Mouse (Mus musculus): Measurements from ENCODE around the gene Lrp4. TPM values are rescaled to one million over a fixed set of nuclear protein-coding genes. Genes with fewer than 3 reads are reported as not detected.
A peak's percentile ranks its signal among the peaks of the same experiment; 100 is the strongest.

The Lrp4 gene
- polyA plus RNA-seq (2014; fragmentation: Nextera tagmentation; extraction: Ambion mirVana): 7.6 TPM in 2 replicates

GRCm38 (mm10) chr2:91457259-91457655 lies at the start of gene Lrp4:
Lrp4 (plus strand) TSS chr2:91457511.
- Histone ChIP-seq H3K9me3 (ENCODE audit: low read depth, low read length) (no peaks in the 10 kb centered on the region), H3K4me2 (peak within 1 kb of the TSS; percentile 88), H3K36me3 (ENCODE audit: insufficient read depth) (no peaks in the 10 kb centered on the region), H3K4me1 (ENCODE audit: insufficient read depth) (peaks cover 23% of the 10 kb centered on the region), H3K27me3 (ENCODE audit: insufficient read depth, low read length) (no peaks in the 10 kb centered on the region), H3K4me3 (ENCODE audit: low read depth, low read length) (peak within 1 kb of the TSS; percentile 80), H3K27ac (ENCODE audit: low read depth) (peak within 1 kb of the TSS; percentile 97), H3K9ac (peak within 1 kb of the TSS; percentile 84)
- peak; percentile 83 for DNase-seq
- peak; percentile 74 for ATAC-seq (ENCODE audit: insufficient read depth)
- WGBS: 0% methylated on average over 22 of the region's 36 CpGs
- no peak for TF ChIP-seq CTCF (IDR thresholded peaks at IDR 0.05; ENCODE audit: low read depth)

DNA sequence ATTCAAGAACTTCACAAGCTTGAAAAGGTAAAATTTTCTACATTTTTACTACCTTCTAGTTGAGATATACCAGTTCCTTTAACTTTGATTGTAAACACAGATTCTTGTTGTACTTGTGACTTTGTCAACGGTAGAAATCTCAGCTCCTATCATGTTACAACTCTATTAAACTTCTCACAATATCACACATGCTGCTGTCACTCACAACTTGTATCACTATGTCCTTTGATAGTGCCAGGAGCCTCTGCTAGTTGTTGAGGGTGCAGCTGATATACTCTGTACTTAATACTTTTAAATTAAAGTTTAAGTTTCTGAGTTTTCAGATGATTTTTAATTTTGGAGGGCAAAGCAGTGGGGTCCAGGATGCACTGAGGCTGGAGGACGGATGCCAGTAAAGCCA lies 49.3 kb upstream of the Lrp4 start:
- H3K9me3 ChIP-seq (ENCODE audit: low read depth, low read length): no peaks in the 10 kb centered on the region
- no peaks in the 10 kb centered on the region for H3K36me3 ChIP-seq (ENCODE audit: insufficient read depth)
- H3K4me1 ChIP-seq (ENCODE audit: insufficient read depth): no peaks in the 10 kb centered on the region
- no peak overlapping the region for H3K4me2 ChIP-seq
- DNase-seq (no peak), ATAC-seq (ENCODE audit: insufficient read depth) (no peak)
- H3K4me3 ChIP-seq (ENCODE audit: low read depth, low read length): no peak overlapping the region
- no peak overlapping the region for H3K27ac ChIP-seq (ENCODE audit: low read depth)
- WGBS: 73% methylated on average over 2 of the region's 2 CpGs
- no peak for TF ChIP-seq CTCF (IDR thresholded peaks at IDR 0.05; ENCODE audit: low read depth)
- no peaks in the 10 kb centered on the region for H3K27me3 ChIP-seq (ENCODE audit: insufficient read depth, low read length)
- H3K9ac ChIP-seq: no peak overlapping the region

DNA sequence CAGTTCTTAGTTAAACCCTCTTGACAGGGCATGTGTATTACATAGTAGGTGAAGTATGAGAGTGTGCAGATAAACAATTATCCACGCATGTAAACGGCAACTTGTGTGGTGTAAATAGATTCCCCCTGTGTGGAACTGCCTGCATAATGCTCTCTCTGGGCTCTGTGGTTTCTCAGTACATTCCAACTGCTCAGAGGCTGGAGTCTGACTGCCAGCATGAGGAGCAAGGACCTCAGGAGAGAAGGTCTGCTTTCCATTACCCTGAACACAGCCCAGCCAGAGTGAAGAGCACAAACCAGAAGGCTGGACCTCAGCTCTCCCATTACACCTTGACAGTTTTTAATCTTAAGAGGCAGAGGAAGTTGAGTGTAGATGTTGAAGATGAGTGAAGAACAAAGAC lies 45.8 kb upstream of the Lrp4 start:
- Histone ChIP-seq H3K4me1 (ENCODE audit: insufficient read depth) (no peaks in the 10 kb centered on the region), H3K9ac (no peak overlapping the region), H3K4me3 (ENCODE audit: low read depth, low read length) (no peak overlapping the region), H3K27ac (ENCODE audit: low read depth) (no peak overlapping the region), H3K36me3 (ENCODE audit: insufficient read depth) (no peaks in the 10 kb centered on the region), H3K27me3 (ENCODE audit: insufficient read depth, low read length) (no peaks in the 10 kb centered on the region), H3K9me3 (ENCODE audit: low read depth, low read length) (no peaks in the 10 kb centered on the region), H3K4me2 (no peak overlapping the region)
- DNase-seq (no peak), ATAC-seq (ENCODE audit: insufficient read depth) (no peak)
- 67% methylated on average over 2 of the region's 2 CpGs for WGBS
- no peak for TF ChIP-seq CTCF (IDR thresholded peaks at IDR 0.05; ENCODE audit: low read depth)

DNA sequence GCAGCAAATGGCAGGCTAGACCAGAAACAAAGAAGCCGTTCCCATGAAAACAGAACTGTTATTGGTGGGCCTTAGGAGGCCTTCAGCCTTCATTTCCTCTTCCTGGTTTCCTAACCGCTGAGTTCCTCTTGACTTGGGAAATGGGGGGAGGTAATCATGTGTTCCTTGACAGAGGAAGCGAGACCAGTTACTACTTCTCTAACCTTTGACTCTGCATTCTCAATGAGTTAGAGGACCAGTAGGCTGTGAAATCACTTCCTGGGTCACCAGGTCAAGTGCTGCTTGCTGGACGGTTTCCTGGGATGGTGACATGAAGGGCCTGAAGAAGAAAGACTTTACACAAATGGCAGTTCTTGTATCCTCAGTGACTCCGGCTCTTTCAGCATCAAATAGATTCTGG lies 45.0 kb upstream of the Lrp4 start:
- TF ChIP-seq CTCF (IDR thresholded peaks at IDR 0.05; ENCODE audit: low read depth): no peak

GRCm38 (mm10) chr2:91413811-91414210 lies 43.5 kb upstream of the Lrp4 start:
- whole genome bisulfite sequencing: 81% methylated on average over 1 of the region's 1 CpGs

More for the DNA sequence above, 45.0 kb upstream of the Lrp4 start:
- DNase-seq (peak; percentile 49), ATAC-seq (ENCODE audit: insufficient read depth) (no peak)
- Histone ChIP-seq H3K27ac (ENCODE audit: low read depth) (no peak overlapping the region), H3K4me1 (ENCODE audit: insufficient read depth) (no peaks in the 10 kb centered on the region), H3K4me2 (no peak overlapping the region), H3K36me3 (ENCODE audit: insufficient read depth) (no peaks in the 10 kb centered on the region), H3K9ac (no peak overlapping the region), H3K27me3 (ENCODE audit: insufficient read depth, low read length) (no peaks in the 10 kb centered on the region), H3K4me3 (ENCODE audit: low read depth, low read length) (no peak overlapping the region), H3K9me3 (ENCODE audit: low read depth, low read length) (no peaks in the 10 kb centered on the region)
- 37% methylated on average over 5 of the region's 5 CpGs for WGBS

DNA sequence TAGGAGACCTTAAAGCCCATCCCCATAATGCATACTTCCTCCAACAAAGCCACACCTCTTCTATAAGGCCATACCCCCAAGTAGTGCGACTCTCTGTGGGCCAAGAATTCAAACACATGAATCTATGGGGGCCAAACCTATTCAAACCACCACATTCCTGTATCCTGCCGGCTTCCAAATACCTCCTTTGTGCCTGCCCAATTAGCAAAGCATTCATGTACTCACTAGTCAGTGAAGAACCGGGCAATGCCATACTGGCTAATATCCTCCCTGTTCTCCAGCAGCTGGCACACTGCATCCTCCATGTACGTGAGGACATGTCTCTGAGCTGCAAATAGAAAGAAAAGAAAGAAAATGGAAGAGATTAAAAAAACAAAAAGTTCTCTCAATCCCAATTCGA lies 35.7 kb upstream of the Lrp4 start:
- H3K27ac ChIP-seq (ENCODE audit: low read depth): no peak overlapping the region
- TF ChIP-seq CTCF (IDR thresholded peaks at IDR 0.05; ENCODE audit: low read depth): no peak
- no peak for DNase-seq
- H3K9me3 ChIP-seq (ENCODE audit: low read depth, low read length): no peaks in the 10 kb centered on the region
- no peak overlapping the region for H3K4me3 ChIP-seq (ENCODE audit: low read depth, low read length)
- no peaks in the 10 kb centered on the region for H3K4me1 ChIP-seq (ENCODE audit: insufficient read depth)
- no peak overlapping the region for H3K9ac ChIP-seq
- H3K27me3 ChIP-seq (ENCODE audit: insufficient read depth, low read length): no peaks in the 10 kb centered on the region
- ATAC-seq (ENCODE audit: insufficient read depth): no peak
- WGBS: 87% methylated on average over 5 of the region's 5 CpGs
- H3K36me3 ChIP-seq (ENCODE audit: insufficient read depth): no peaks in the 10 kb centered on the region
- H3K4me2 ChIP-seq: no peak overlapping the region

More at GRCm38 (mm10) chr2:91413811-91414210, 43.5 kb upstream of the Lrp4 start:
- no peaks in the 10 kb centered on the region for H3K27me3 ChIP-seq (ENCODE audit: insufficient read depth, low read length)
- DNase-seq (no peak), ATAC-seq (ENCODE audit: insufficient read depth) (no peak)
- no peak overlapping the region for H3K4me2 ChIP-seq
- H3K4me1 ChIP-seq (ENCODE audit: insufficient read depth): no peaks in the 10 kb centered on the region
- no peak overlapping the region for H3K27ac ChIP-seq (ENCODE audit: low read depth)
- H3K4me3 ChIP-seq (ENCODE audit: low read depth, low read length): no peak overlapping the region
- no peak overlapping the region for H3K9ac ChIP-seq
- TF ChIP-seq CTCF (IDR thresholded peaks at IDR 0.05; ENCODE audit: low read depth): no peak
- H3K36me3 ChIP-seq (ENCODE audit: insufficient read depth): no peaks in the 10 kb centered on the region
- H3K9me3 ChIP-seq (ENCODE audit: low read depth, low read length): no peaks in the 10 kb centered on the region

DNA sequence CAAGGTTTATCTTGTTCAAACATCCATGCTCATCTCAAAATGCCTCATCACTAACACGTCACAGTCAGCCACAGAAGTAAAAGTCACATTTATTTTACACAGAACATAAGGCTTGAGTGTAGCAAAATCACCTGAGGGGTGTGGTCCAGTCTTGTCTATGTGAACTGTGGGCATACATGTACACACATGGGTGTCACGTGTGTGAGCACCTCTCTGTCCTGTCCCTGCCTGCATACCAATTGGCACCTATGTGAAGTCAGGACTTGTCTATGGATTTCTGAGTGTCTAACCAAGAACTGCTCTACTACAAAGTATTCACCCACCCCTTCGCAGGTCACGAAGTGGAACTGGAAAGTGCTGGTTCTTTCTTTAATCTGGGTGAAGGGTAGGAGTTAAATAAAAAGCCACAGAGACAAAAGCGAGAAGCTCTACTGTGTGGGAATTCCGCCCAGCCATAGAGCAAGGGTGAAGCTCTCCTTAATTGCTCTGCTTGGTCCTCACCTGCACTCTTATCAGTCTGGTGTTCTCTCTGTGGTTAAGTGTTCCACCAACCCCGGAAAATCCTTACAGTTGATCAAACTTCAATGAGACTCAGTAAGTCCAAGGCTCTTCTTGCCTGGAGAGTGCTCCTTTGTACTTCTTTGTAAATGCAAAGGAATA lies 33.1 kb upstream of the Lrp4 start:
- ATAC-seq (ENCODE audit: insufficient read depth): no peak
- Histone ChIP-seq H3K9me3 (ENCODE audit: low read depth, low read length) (no peaks in the 10 kb centered on the region), H3K36me3 (ENCODE audit: insufficient read depth) (no peaks in the 10 kb centered on the region), H3K27me3 (ENCODE audit: insufficient read depth, low read length) (no peaks in the 10 kb centered on the region), H3K4me2 (no peak overlapping the region), H3K4me3 (ENCODE audit: low read depth, low read length) (no peak overlapping the region), H3K4me1 (ENCODE audit: insufficient read depth) (no peaks in the 10 kb centered on the region), H3K27ac (ENCODE audit: low read depth) (peak overlapping the region; percentile 27; the same call in 1 of the 2 replicates), H3K9ac (no peak overlapping the region)
- DNase-seq: no peak
- 70% methylated on average over 7 of the region's 7 CpGs for WGBS
- no peak for TF ChIP-seq CTCF (IDR thresholded peaks at IDR 0.05; ENCODE audit: low read depth)
